Mouse (Mus musculus) C2C12 (cell line): Measurements from ENCODE around the gene Zfp316.

Experiments
- CTCF ChIP-seq: IDR thresholded peaks from one replicate; pipeline ENCODE4 v1.5.1; 2011; ENCODE audit not compliant: control insufficient read depth, insufficient read depth, insufficient read length
- USF1 ChIP-seq: IDR thresholded peaks from one replicate; pipeline ENCODE4 v1.6.1; 2011; ENCODE audit warnings: low read depth, mild to moderate bottlenecking, control low read depth, moderate library complexity

DNA sequence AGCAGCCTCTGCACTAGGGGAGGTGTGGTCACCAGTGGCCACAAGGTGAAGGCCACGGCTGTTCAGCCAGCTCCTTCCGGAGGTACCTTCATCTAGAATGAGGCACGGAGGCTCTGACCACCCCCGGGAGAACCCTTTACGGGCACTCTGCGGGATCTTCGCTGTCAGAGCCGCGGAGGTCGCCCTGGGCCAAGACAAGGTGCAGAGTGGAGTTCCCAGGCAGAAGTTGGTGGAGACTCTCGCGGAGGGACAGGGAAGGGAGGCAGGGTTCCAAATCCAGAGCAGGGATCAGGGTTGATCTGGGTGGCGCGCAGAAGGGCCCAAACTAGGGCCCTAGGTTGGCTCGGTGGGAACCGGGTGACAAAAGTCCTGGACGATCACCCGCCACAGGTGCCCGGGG, 23.1 kb upstream of the Zfp316 start:
- TF ChIP-seq CTCF (no peak), USF1 (no peak)
